Mouse (Mus musculus) heart, adult 10 weeks (tissue): ENCODE measurements around the gene Armcx4. TPM values are rescaled to one million over a fixed set of nuclear protein-coding genes. Genes with fewer than 3 reads are reported as not detected.

Experiments
- polyA plus RNA-seq: library from polyadenylated mRNA; stranded (reverse); fragments of 350-450 nt; fragmentation: Illumina TruSeq; extraction: RNeasy Lipid Tissue Mini Kit (QIAGEN cat#74804); gene quantifications from one replicate; pipeline ENCODE4 v1.2.3, GENCODE M21; 2014; ENCODE audit warnings: low read depth, low replicate concordance

Armcx4 gene
- 4.9 TPM for polyA plus RNA-seq

GRCm38 (mm10) chrX:134686267-134686666, at the start of gene Armcx4:
Gene Armcx4, plus strand, starts transcription at chrX:134686519.

DNA sequence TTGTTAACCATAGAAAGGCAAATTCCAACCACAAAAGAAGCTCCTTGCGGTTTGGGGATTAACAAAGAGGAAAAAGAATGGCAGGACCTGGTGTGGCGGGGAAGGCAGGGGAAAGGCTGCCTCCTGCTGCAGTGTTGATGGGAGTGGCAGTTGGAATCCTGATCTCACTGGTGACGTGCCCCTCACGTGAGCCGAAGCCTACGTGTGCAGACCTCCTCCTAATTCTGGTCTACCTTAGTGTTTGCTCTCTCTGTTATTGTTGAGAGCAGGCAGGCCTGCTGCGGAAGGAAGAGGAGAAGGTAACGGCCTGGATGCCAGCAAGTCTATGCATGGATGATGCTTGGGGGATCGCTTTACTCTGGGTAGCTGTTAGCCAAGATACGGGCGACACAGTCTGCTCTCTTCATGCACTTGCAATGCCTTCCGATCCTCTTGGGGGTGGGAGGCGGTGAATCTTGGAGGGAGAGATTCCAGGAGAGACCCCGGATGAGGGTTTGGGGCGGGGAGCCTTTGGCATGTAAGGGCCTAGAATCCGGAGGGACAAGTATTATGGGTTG, 31.5 kb downstream of the Armcx4 start, which contains the start of gene Armcx1:
Gene Armcx1, plus strand, starts transcription at position 212 of the 557 bp plus-strand sequence.

Other genes with a start within 250 kb of the Armcx4 start
- not detected for gene Taf7l, start 210.0 kb upstream of the Armcx4 start, polyA plus RNA-seq
- gene Timm8a1, start 144.7 kb upstream of the Armcx4 start, polyA plus RNA-seq: 25.5 TPM
- gene Btk, start 102.9 kb upstream of the Armcx4 start, polyA plus RNA-seq: 0.81 TPM
- 448 TPM for gene Rpl36a, start 100.9 kb upstream of the Armcx4 start, polyA plus RNA-seq
- 2.3 TPM for gene Gla, start 85.4 kb upstream of the Armcx4 start, polyA plus RNA-seq
- gene Hnrnph2, start 85.3 kb upstream of the Armcx4 start, polyA plus RNA-seq: 76.1 TPM
- 5.9 TPM for gene Armcx1, start 31.4 kb downstream of the Armcx4 start, polyA plus RNA-seq
- 1.4 TPM for gene Armcx6, start 64.9 kb downstream of the Armcx4 start, polyA plus RNA-seq
- gene Armcx3, start 70.1 kb downstream of the Armcx4 start, polyA plus RNA-seq: 24.4 TPM
- 9.6 TPM for gene Armcx2, start 122.7 kb downstream of the Armcx4 start, polyA plus RNA-seq